Comparison of ENCODE assay signal across 25 mouse cellular contexts in genomic region chr10:68377479-68377878, GRCm38 (mm10).
DNase-seq lines count a peak whose midpoint lies in the region; TF ChIP-seq lines count a peak whose summit lies in the region.
"Had no signal": no experiment of that assay in that cellular context is flagged by ENCODE, and none has a peak within 500 bp of the region (broad histone marks: within the 10 kb centered on the region; RNA-seq: fewer than 3 reads in every experiment).

No protein-coding gene starts in this region.

- intact Hi-C loops in heart, postnatal 14 days (cut with DNase I) = no loop called here

- H3K27ac ChIP-seq in bone marrow macrophage, adult 2 months (ENCODE audit: insufficient read depth, low read depth, low read length) = peak overlapping the region; percentile 56
- H3K27ac ChIP-seq: embryonic facial prominence, embryonic 12.5 days; embryonic facial prominence, embryonic 15.5 days; forebrain, embryonic 15.5 days; hindbrain, embryonic 10.5 days; hindbrain, embryonic 13.5 days; intestine, embryonic 15.5 days had no signal

- peak; percentile 75 for DNase-seq in heart, adult 11 months
- no peak for DNase-seq in heart, postnatal 14 days
- DNase-seq in frontal cortex, postnatal 14 days (ENCODE audit: low spot score in 2 of 2) = no peak
- no peak for DNase-seq in adipocyte (ENCODE audit: low spot score)
- DNase-seq: adrenal gland, adult 8-10 months; adrenal gland, postnatal 25 days; B cell, adult 2 months; cerebellum, adult 11 months; cerebellum, adult 2 months; cerebellum, adult 9-11 months; cerebellum, postnatal 25 days; gastrocnemius, postnatal 10 days; gastrocnemius, postnatal 36 days; heart, postnatal 36 days; kidney, adult 11 months had no signal

- H3K4me1 ChIP-seq in bone marrow macrophage, adult 2 months (ENCODE audit: control insufficient read depth, insufficient read depth, low read length) = peaks cover 12% of the 10 kb centered on the region
- H3K4me1 ChIP-seq: embryonic facial prominence, embryonic 12.5 days; embryonic facial prominence, embryonic 15.5 days; forebrain, embryonic 15.5 days; hindbrain, embryonic 10.5 days; hindbrain, embryonic 13.5 days; intestine, embryonic 15.5 days had no signal

- H3K79me2 ChIP-seq in myocyte (ENCODE audit: control insufficient read depth, insufficient read depth) = no peaks in the 10 kb centered on the region

- peak overlapping the region; percentile 5 for H3K4me2 ChIP-seq in myocyte (ENCODE audit: low read depth)
- H3K4me2 ChIP-seq: embryonic facial prominence, embryonic 12.5 days; embryonic facial prominence, embryonic 15.5 days; forebrain, embryonic 15.5 days; heart, embryonic 11.5 days; hindbrain, embryonic 13.5 days; intestine, embryonic 15.5 days had no signal

- H3K36me3 ChIP-seq in myocyte (ENCODE audit: control insufficient read depth, insufficient read depth) = no peaks in the 10 kb centered on the region
- H3K36me3 ChIP-seq: embryonic facial prominence, embryonic 12.5 days; embryonic facial prominence, embryonic 15.5 days; forebrain, embryonic 15.5 days; hindbrain, embryonic 10.5 days; hindbrain, embryonic 13.5 days; intestine, embryonic 15.5 days had no signal

- no peak overlapping the region for H3ac ChIP-seq in myocyte (ENCODE audit: control insufficient read depth, insufficient read length)

- H3K27me3 ChIP-seq in myocyte (ENCODE audit: control insufficient read depth, insufficient read depth, insufficient read length) = no peaks in the 10 kb centered on the region
- H3K27me3 ChIP-seq: embryonic facial prominence, embryonic 12.5 days; embryonic facial prominence, embryonic 15.5 days; forebrain, embryonic 15.5 days; hindbrain, embryonic 13.5 days; intestine, embryonic 15.5 days; Patski had no signal

- TF ChIP-seq CTCF in bone marrow macrophage, adult 2 months (IDR thresholded peaks at IDR 0.05; ENCODE audit: low read depth, low read length) = no peak

- no peak overlapping the region for H3K4me3 ChIP-seq in bone marrow macrophage, adult 2 months (ENCODE audit: insufficient read depth, low read length)
- H3K4me3 ChIP-seq in myocyte = no peak overlapping the region
- H3K4me3 ChIP-seq: embryonic facial prominence, embryonic 12.5 days; embryonic facial prominence, embryonic 15.5 days; forebrain, embryonic 15.5 days; hindbrain, embryonic 10.5 days; hindbrain, embryonic 13.5 days; intestine, embryonic 15.5 days had no signal

- no peak for TF ChIP-seq POLR2A in bone marrow macrophage, adult 2 months (IDR thresholded peaks at IDR 0.05; ENCODE audit: borderline replicate concordance, low read depth, low read length)
- TF ChIP-seq POLR2A in myocyte (IDR thresholded peaks at IDR 0.05; ENCODE audit: insufficient read length, low read depth) = no peak

TF ChIP-seq in myocyte, 11 proteins besides CTCF, POLR2A, EP300 and RAD21:
- peak; percentile 68 for TF ChIP-seq TCF12 (IDR thresholded peaks at IDR 0.05; ENCODE audit: insufficient read depth, poor library complexity, severe bottlenecking)
- peak; percentile 89 to 95 (median 93) for TF ChIP-seq MYOD1 (IDR thresholded peaks at IDR 0.05; ENCODE audit: control insufficient read depth in 1 of 3, insufficient read length in 2 of 3, low read depth in 2 of 3)
- no peak for TF ChIP-seq MAX (IDR thresholded peaks at IDR 0.05; ENCODE audit: low read depth)
- TF ChIP-seq POLR2AphosphoS2 (IDR thresholded peaks at IDR 0.05; ENCODE audit: insufficient read length, low read depth) = no peak
- no peak for TF ChIP-seq USF1 (IDR thresholded peaks at IDR 0.05; ENCODE audit: low read depth)
- peak in 2 of 3 experiments; percentile 39 to 49 for TF ChIP-seq MYOG (IDR thresholded peaks at IDR 0.05; ENCODE audit: control insufficient read depth in 1 of 3, insufficient read depth in 1 of 3, insufficient read length in 2 of 3, low read depth in 2 of 3)
- TF ChIP-seq E2F4 (IDR thresholded peaks at IDR 0.05; ENCODE audit: insufficient read depth) = no peak
